Mouse (Mus musculus) myocyte (in vitro differentiated cells): ENCODE data around the gene Tmem72. TPM values are rescaled to one million over a fixed set of nuclear protein-coding genes. Genes with fewer than 3 reads are reported as not detected.

Experiments
- H3K27me3 ChIP-seq: one replicate; pipeline ENCODE4 v1.6.1; 2011; ENCODE audit not compliant: control insufficient read depth, insufficient read depth, insufficient read length
- H3K36me3 ChIP-seq: one replicate; pipeline ENCODE4 v1.6.1; 2011; ENCODE audit not compliant: control insufficient read depth, insufficient read depth
- H3K4me2 ChIP-seq: one replicate; pipeline ENCODE4 v1.6.1; 2011; ENCODE audit warnings: low read depth, control low read depth
- H3K4me3 ChIP-seq: one replicate; pipeline ENCODE4 v1.5.1; 2011; ENCODE audit warnings: mild to moderate bottlenecking, control low read depth, moderate library complexity
- H3K79me2 ChIP-seq: one replicate; pipeline ENCODE4 v1.6.1; 2011; ENCODE audit not compliant: control insufficient read depth, insufficient read depth
- H3ac ChIP-seq: one replicate; pipeline ENCODE4 v1.6.1; 2011; ENCODE audit not compliant: control insufficient read depth, insufficient read length
- CEBPB ChIP-seq: IDR thresholded peaks from 2 replicates; pipeline ENCODE4 v1.6.1; 2011; ENCODE audit warnings: mild to moderate bottlenecking, moderate library complexity; ENCODE audit not compliant: poor library complexity, insufficient read depth, severe bottlenecking
- E2F4 ChIP-seq: IDR thresholded peaks from one replicate; pipeline ENCODE4 v1.6.1; 2011; ENCODE audit warnings: mild to moderate bottlenecking, control low read depth, moderate library complexity; ENCODE audit not compliant: insufficient read depth
- MAX ChIP-seq: IDR thresholded peaks from one replicate; pipeline ENCODE4 v1.6.1; 2011; ENCODE audit warnings: low read depth, mild to moderate bottlenecking, control low read depth
- MYOD1 ChIP-seq, 3 experiments: IDR thresholded peaks; one replicate each; pipeline ENCODE4 v1.6.1; 2011; ENCODE audit warnings: control low read depth in 2 of 3, low read depth in 2 of 3, mild to moderate bottlenecking in 2 of 3, moderate library complexity in 1 of 3; ENCODE audit not compliant: insufficient read length in 2 of 3, control insufficient read depth in 1 of 3
- MYOG ChIP-seq, 3 experiments: IDR thresholded peaks; one replicate each; pipeline ENCODE4 v1.6.1; 2011; ENCODE audit warnings: control low read depth in 2 of 3, low read depth in 2 of 3, mild to moderate bottlenecking in 2 of 3; ENCODE audit not compliant: insufficient read length in 2 of 3, control insufficient read depth in 1 of 3, insufficient read depth in 1 of 3
- POLR2A ChIP-seq: IDR thresholded peaks from one replicate; pipeline ENCODE4 v1.6.1; 2011; ENCODE audit warnings: low read depth, mild to moderate bottlenecking, control low read depth, moderate library complexity; ENCODE audit not compliant: insufficient read length
- POLR2AphosphoS2 ChIP-seq: IDR thresholded peaks from one replicate; pipeline ENCODE4 v1.6.1; 2011; ENCODE audit warnings: low read depth, control low read depth; ENCODE audit not compliant: insufficient read length
- REST ChIP-seq: IDR thresholded peaks from one replicate; pipeline ENCODE4 v1.6.1; 2011; ENCODE audit warnings: mild to moderate bottlenecking, control low read depth, moderate library complexity; ENCODE audit not compliant: insufficient read depth, insufficient read length
- SRF ChIP-seq: IDR thresholded peaks from one replicate; pipeline ENCODE4 v1.6.1; 2011; ENCODE audit warnings: low read depth; ENCODE audit not compliant: control insufficient read depth, insufficient read length
- TCF12 ChIP-seq: IDR thresholded peaks from one replicate; pipeline ENCODE4 v1.6.1; 2011; ENCODE audit warnings: mild to moderate bottlenecking, control low read depth; ENCODE audit not compliant: poor library complexity, insufficient read depth, severe bottlenecking
- TCF3 ChIP-seq: IDR thresholded peaks from one replicate; pipeline ENCODE4 v1.6.1; 2011; ENCODE audit warnings: low read depth, control low read depth; ENCODE audit not compliant: insufficient read length
- USF1 ChIP-seq: IDR thresholded peaks from one replicate; pipeline ENCODE4 v1.6.1; 2011; ENCODE audit warnings: low read depth, mild to moderate bottlenecking, control low read depth, moderate library complexity
- polyA plus RNA-seq: library from polyadenylated mRNA; unstranded; fragments of >200 nt; fragmentation: generic; extraction: Trizol; gene quantifications from one replicate; pipeline ENCODE4 v1.2.1, GENCODE M21; 2012; ENCODE audit warnings: missing spikeins

Gene Tmem72
- polyA plus RNA-seq, 1 experiment = 0.04 TPM

GRCm38 (mm10) chr6:116633741-116634695 lies 82.7 kb downstream of the Tmem72 start:
- no peaks in the 10 kb centered on the region for H3K27me3 ChIP-seq
- TF ChIP-seq REST = no peak
- H3K4me3 ChIP-seq = no peak overlapping the region
- no peak overlapping the region for H3K4me2 ChIP-seq
- H3ac ChIP-seq = no peak overlapping the region
- no peaks in the 10 kb centered on the region for H3K79me2 ChIP-seq
- H3K36me3 ChIP-seq = no peaks in the 10 kb centered on the region

GRCm38 (mm10) chr6:116632129-116632528 lies 84.6 kb downstream of the Tmem72 start:
- Histone ChIP-seq H3K4me3 (no peak overlapping the region), H3K4me2 (no peak overlapping the region), H3K27me3 (no peaks in the 10 kb centered on the region), H3K79me2 (peaks cover 8% of the 10 kb centered on the region), H3ac (no peak overlapping the region), H3K36me3 (no peaks in the 10 kb centered on the region)
- TF ChIP-seq USF1 (no peak), REST (no peak), CEBPB (no peak), E2F4 (no peak), SRF (no peak), POLR2A (no peak), TCF3 (no peak), TCF12 (no peak), POLR2AphosphoS2 (no peak), MYOD1 (IDR thresholded peaks at IDR 0.05; ENCODE audit: control insufficient read depth in 1 of 3, insufficient read length in 2 of 3, low read depth in 2 of 3) (no peak)

- no peaks in the 10 kb centered on the region for H3K36me3 ChIP-seq
- H3K4me2 ChIP-seq = no peak overlapping the region
- H3K27me3 ChIP-seq = no peaks in the 10 kb centered on the region
- H3ac ChIP-seq = no peak overlapping the region
- TF ChIP-seq E2F4 (no peak), MYOD1 (IDR thresholded peaks at IDR 0.05; ENCODE audit: control insufficient read depth in 1 of 3, insufficient read length in 2 of 3, low read depth in 2 of 3) (no peak), REST (no peak), POLR2A (no peak), USF1 (no peak), CEBPB (no peak), TCF12 (no peak), MAX (no peak), MYOG (IDR thresholded peaks at IDR 0.05; ENCODE audit: control insufficient read depth in 1 of 3, insufficient read depth in 1 of 3, insufficient read length in 2 of 3, low read depth in 2 of 3) (no peak), TCF3 (no peak), POLR2AphosphoS2 (no peak), SRF (no peak)
- H3K4me3 ChIP-seq = no peak overlapping the region
- H3K79me2 ChIP-seq = peaks cover 8% of the 10 kb centered on the region
Measured at GRCm38 (mm10) chr6:116629766-116630165, 86.9 kb downstream of the Tmem72 start.

Other genes with a start within 250 kb of the Tmem72 start
- not detected for gene Olfr211, start 227.8 kb downstream of the Tmem72 start, polyA plus RNA-seq
- gene Olfr212, start 210.4 kb downstream of the Tmem72 start, polyA plus RNA-seq = not detected
- not detected for gene Olfr213, start 178.5 kb downstream of the Tmem72 start, polyA plus RNA-seq
- 0.48 TPM for gene Gm5580, start 165.8 kb downstream of the Tmem72 start, polyA plus RNA-seq
- not detected for gene Olfr214, start 162.7 kb downstream of the Tmem72 start, polyA plus RNA-seq
- gene Olfr215, start 132.7 kb downstream of the Tmem72 start, polyA plus RNA-seq = 0.14 TPM
- 5.2 TPM for gene Zfp422, start 87.9 kb downstream of the Tmem72 start, polyA plus RNA-seq
- gene Depp1, start 66.3 kb downstream of the Tmem72 start, polyA plus RNA-seq = 12.0 TPM
- gene Rassf4, start 43.0 kb downstream of the Tmem72 start, polyA plus RNA-seq = 0.86 TPM